Mouse (Mus musculus): ENCODE measurements at regions not wholly inside any gene's neighbourhood (a gene's known extent, or its start where the extent isn't known, plus 50 kb on each side); places are given as distances from the start of the nearest gene placed in this dataset.

- Histone ChIP-seq H3K4me3 (no peak overlapping the region), H3K9me3 (replicated peaks) (no peaks in the 10 kb centered on the region), H3K27me3 (ENCODE audit: low read depth, poor library complexity, severe bottlenecking) (no peaks in the 10 kb centered on the region), H3K36me3 (no peaks in the 10 kb centered on the region), H3K27ac (replicated peaks) (no peak overlapping the region), H3K4me1 (no peaks in the 10 kb centered on the region)
- 90% methylated on average over 6 of the region's 6 CpGs for WGBS
- DNase-seq (ENCODE audit: low spot score) = no peak
Measured at GRCm38 (mm10) chr14:16954511-16955443, 135.8 kb upstream of the Rarb start.

GRCm38 (mm10) chr14:16948736-16949135 is 129.8 kb upstream of the Rarb start:
- H3K4me1 ChIP-seq = no peaks in the 10 kb centered on the region
- no peaks in the 10 kb centered on the region for H3K27me3 ChIP-seq (ENCODE audit: low read depth, poor library complexity, severe bottlenecking)
- H3K9me3 ChIP-seq (replicated peaks) = no peaks in the 10 kb centered on the region
- no peak overlapping the region for H3K4me3 ChIP-seq
- WGBS = 83% methylated on average over 1 of the region's 1 CpGs
- H3K27ac ChIP-seq (replicated peaks) = no peak overlapping the region
- DNase-seq (ENCODE audit: low spot score) = no peak
- no peaks in the 10 kb centered on the region for H3K36me3 ChIP-seq

DNA sequence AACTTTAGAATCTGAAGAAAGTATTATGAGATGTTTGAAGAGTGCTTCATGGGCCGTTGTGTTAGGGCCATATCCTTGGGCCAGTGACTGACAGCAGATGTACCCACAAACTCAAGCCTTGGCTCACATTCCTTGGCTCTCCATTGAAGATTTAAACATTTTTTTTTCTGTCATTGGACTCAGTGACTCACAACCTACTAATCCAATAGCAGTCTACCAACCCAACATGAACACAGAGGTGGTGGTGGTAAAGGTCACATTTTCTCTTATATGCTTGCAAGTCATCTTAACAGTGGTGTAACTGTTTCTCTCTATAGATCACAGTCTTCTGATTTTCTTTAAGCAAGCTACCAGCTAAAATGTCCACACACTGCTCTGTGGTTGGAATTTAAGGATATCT is 125.5 kb upstream of the Rarb start:
- WGBS = 87% methylated on average over 1 of the region's 1 CpGs

GRCm38 (mm10) chr14:16943531-16943930 is 124.6 kb upstream of the Rarb start:
- DNase-seq (ENCODE audit: low spot score) = no peak
- Histone ChIP-seq H3K9me3 (replicated peaks) (no peaks in the 10 kb centered on the region), H3K27me3 (ENCODE audit: low read depth, poor library complexity, severe bottlenecking) (no peaks in the 10 kb centered on the region), H3K27ac (replicated peaks) (no peak overlapping the region), H3K36me3 (no peaks in the 10 kb centered on the region), H3K4me1 (no peaks in the 10 kb centered on the region), H3K4me3 (no peak overlapping the region)
- 88% methylated on average over 5 of the region's 5 CpGs for WGBS

More for the DNA sequence above, 125.5 kb upstream of the Rarb start:
- Histone ChIP-seq H3K4me1 (no peaks in the 10 kb centered on the region), H3K27ac (replicated peaks) (no peak overlapping the region), H3K9me3 (replicated peaks) (no peaks in the 10 kb centered on the region), H3K4me3 (no peak overlapping the region), H3K27me3 (ENCODE audit: low read depth, poor library complexity, severe bottlenecking) (no peaks in the 10 kb centered on the region), H3K36me3 (no peaks in the 10 kb centered on the region)
- no peak for DNase-seq (ENCODE audit: low spot score)

GRCm38 (mm10) chr14:16927136-16927535 is 108.2 kb upstream of the Rarb start:
- Histone ChIP-seq H3K4me3 (no peak overlapping the region), H3K4me1 (no peaks in the 10 kb centered on the region), H3K36me3 (no peaks in the 10 kb centered on the region), H3K27me3 (ENCODE audit: low read depth, poor library complexity, severe bottlenecking) (no peaks in the 10 kb centered on the region), H3K9me3 (replicated peaks) (no peaks in the 10 kb centered on the region), H3K27ac (replicated peaks) (no peak overlapping the region)
- DNase-seq (ENCODE audit: low spot score) = no peak
- WGBS = 97% methylated on average over 2 of the region's 2 CpGs

- H3K27me3 ChIP-seq (ENCODE audit: low read depth, poor library complexity, severe bottlenecking) = no peaks in the 10 kb centered on the region
- H3K36me3 ChIP-seq = no peaks in the 10 kb centered on the region
- H3K4me3 ChIP-seq = no peak overlapping the region
- peaks cover 5% of the 10 kb centered on the region; the same call in 1 of the 2 replicates for H3K4me1 ChIP-seq
- no peak overlapping the region for H3K27ac ChIP-seq (replicated peaks)
- no peaks in the 10 kb centered on the region for H3K9me3 ChIP-seq (replicated peaks)
- WGBS = 80% methylated on average over 9 of the region's 9 CpGs
- DNase-seq (ENCODE audit: low spot score) = no peak
Measured at GRCm38 (mm10) chr14:16901534-16902147, 82.7 kb upstream of the Rarb start.

DNA sequence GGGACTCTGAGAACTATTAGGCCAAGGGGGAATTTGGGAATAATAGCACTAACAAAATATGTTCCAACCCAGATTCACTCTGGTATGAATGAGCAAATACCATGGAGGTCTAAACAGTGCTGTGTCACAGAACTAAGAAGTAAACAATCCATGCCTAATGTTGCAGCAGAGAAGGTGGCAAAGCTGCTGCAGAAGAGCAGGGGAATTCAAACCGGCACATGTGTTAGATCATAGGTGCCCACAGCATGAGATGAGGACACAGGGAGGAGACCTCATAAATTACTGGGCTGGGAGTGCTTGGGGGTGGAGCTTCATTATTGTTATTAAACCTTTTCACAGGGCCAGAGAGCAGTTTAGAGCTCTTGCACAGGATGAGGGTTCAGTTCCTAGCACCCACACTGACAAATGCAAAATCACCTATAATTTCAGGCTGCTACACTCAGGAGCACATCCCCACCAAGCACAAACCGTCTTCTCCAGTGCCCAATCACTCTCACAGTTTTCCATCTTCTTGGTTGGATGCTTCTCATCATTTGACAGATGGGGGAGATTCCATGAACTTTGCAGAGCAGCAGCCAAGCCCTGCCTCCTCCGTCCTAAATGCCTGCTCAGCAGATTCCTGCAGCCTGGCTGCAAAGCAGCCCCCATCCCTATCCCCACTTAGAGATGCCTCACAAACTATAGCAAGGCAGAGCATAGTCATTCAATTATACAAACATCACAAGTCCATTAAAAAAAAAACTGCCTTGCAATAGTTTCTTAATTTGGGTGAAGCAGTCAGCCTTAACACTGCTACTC is 79.0 kb upstream of the Rarb start:
- H3K9me3 ChIP-seq (replicated peaks) = no peaks in the 10 kb centered on the region
- no peaks in the 10 kb centered on the region for H3K36me3 ChIP-seq
- no peaks in the 10 kb centered on the region for H3K27me3 ChIP-seq (ENCODE audit: low read depth, poor library complexity, severe bottlenecking)
- H3K4me1 ChIP-seq = peaks cover 5% of the 10 kb centered on the region; the same call in 1 of the 2 replicates
- 58% methylated on average over 3 of the region's 3 CpGs for WGBS
- no peak overlapping the region for H3K27ac ChIP-seq (replicated peaks)
- H3K4me3 ChIP-seq = no peak overlapping the region
- DNase-seq (ENCODE audit: low spot score) = no peak

GRCm38 (mm10) chr14:16896974-16897373 is 78.0 kb upstream of the Rarb start:
- Histone ChIP-seq H3K27me3 (ENCODE audit: low read depth, poor library complexity, severe bottlenecking) (no peaks in the 10 kb centered on the region), H3K4me3 (no peak overlapping the region), H3K4me1 (peaks cover 5% of the 10 kb centered on the region; the same call in 1 of the 2 replicates), H3K27ac (replicated peaks) (no peak overlapping the region), H3K36me3 (no peaks in the 10 kb centered on the region), H3K9me3 (replicated peaks) (no peaks in the 10 kb centered on the region)
- 84% methylated on average over 3 of the region's 3 CpGs for WGBS
- DNase-seq (ENCODE audit: low spot score) = no peak

DNA sequence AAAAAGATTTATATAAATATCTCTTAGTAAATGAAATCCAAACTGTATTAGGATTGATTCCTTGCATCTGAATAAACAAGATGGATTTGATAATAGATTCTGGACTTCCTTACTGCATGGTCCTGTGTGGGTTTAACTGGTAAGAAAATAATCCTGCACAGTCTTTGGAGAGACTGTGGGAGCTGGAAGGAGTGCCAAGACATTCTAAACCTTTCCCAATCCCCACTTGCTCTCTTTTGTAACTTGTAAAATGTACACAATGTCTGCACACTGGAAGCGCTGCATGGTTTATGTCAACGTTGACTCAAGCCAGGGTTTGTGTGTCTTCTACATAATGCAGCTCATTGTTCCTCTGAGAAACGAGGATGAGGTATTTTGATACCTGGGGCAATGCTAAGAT is 62.3 kb upstream of the Rarb start:
- Histone ChIP-seq H3K27me3 (ENCODE audit: low read depth, poor library complexity, severe bottlenecking) (no peaks in the 10 kb centered on the region), H3K36me3 (no peaks in the 10 kb centered on the region), H3K4me3 (no peak overlapping the region), H3K9me3 (replicated peaks) (no peaks in the 10 kb centered on the region), H3K4me1 (peaks cover 8% of the 10 kb centered on the region), H3K27ac (replicated peaks) (no peak overlapping the region)
- WGBS = 49% methylated on average over 3 of the region's 3 CpGs
- DNase-seq (ENCODE audit: low spot score) = no peak

DNA sequence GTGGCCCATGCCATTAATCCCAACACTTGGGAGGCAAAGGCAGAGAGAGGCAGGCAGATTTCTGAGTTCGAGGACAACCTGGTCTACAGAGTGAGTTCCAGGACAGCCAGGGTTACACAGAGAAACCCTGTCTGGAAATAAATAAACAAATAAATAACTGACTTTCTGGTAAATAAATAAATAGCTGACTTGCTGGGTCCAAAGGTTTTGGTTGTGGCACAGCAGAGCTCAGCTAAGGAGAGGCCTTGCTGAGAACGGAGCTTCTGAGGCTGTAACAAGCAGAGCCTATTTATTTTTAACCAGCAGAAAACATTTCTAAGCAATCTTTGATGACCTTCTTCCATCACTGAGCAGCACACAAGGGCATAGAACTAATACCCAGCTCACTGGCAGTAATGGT is 50.3 kb upstream of the Rarb start:
- Histone ChIP-seq H3K9me3 (replicated peaks) (no peaks in the 10 kb centered on the region), H3K36me3 (no peaks in the 10 kb centered on the region), H3K4me1 (peaks cover 4% of the 10 kb centered on the region; the same call in 1 of the 2 replicates), H3K27ac (replicated peaks) (no peak overlapping the region), H3K4me3 (no peak overlapping the region), H3K27me3 (ENCODE audit: low read depth, poor library complexity, severe bottlenecking) (no peaks in the 10 kb centered on the region)
- 85% methylated on average over 2 of the region's 2 CpGs for WGBS
- no peak for DNase-seq (ENCODE audit: low spot score)

All from midbrain, embryonic 10.5 days (tissue).